Mouse (Mus musculus) CH12F3 (cell line): Measurements from ENCODE around the gene Sectm1b.
"Not testable (repeated sequence)": the region's sequence is repeated elsewhere in the genome, so short reads cannot be mapped to it uniquely, and the experiment has no call there.

Experiments used
- in situ Hi-C: fragments of 300-500 bp; cut with MboI; formaldehyde crosslinking; loops from 2 replicates; pipeline ENCODE4 v1.14.3; 2020; ENCODE audit warnings: low sequenced_read_pairs

The Sectm1b gene

GRCm38 (mm10) chr11:121075655-121076054, 12.3 kb upstream of the Sectm1b start:
- in situ Hi-C loops, result no loop called here

- in situ Hi-C loops, result not testable (repeated sequence)
Measured at GRCm38 (mm10) chr11:121069662-121070061, 6.3 kb upstream of the Sectm1b start.

- in situ Hi-C loops, result no loop called here
Measured at GRCm38 (mm10) chr11:121067895-121068294, 4.5 kb upstream of the Sectm1b start.

- in situ Hi-C loops, result no loop called here
Measured at GRCm38 (mm10) chr11:121064197-121064596, 828 bp upstream of the Sectm1b start.

- in situ Hi-C loops, result no loop called here
Measured at GRCm38 (mm10) chr11:121061615-121062014, 1.8 kb downstream of the Sectm1b start.

GRCm38 (mm10) chr11:121060401-121061067, 2.8 kb downstream of the Sectm1b start:
- in situ Hi-C loops, result not testable (repeated sequence)

GRCm38 (mm10) chr11:121059471-121059870, 3.9 kb downstream of the Sectm1b start:
- in situ Hi-C loops, result no loop called here

- in situ Hi-C loops, result no loop called here
Measured at GRCm38 (mm10) chr11:121058956-121059355, 4.4 kb downstream of the Sectm1b start.

- in situ Hi-C loops, result no loop called here
Measured at GRCm38 (mm10) chr11:121058122-121058521, 5.2 kb downstream of the Sectm1b start.

GRCm38 (mm10) chr11:121056536-121057236, 6.7 kb downstream of the Sectm1b start:
- in situ Hi-C loops, result no loop called here

- in situ Hi-C loops, result no loop called here
Measured at GRCm38 (mm10) chr11:121053536-121053935, 9.8 kb downstream of the Sectm1b start.

- in situ Hi-C loops, result no loop called here
Measured at GRCm38 (mm10) chr11:121052387-121052786, 11.0 kb downstream of the Sectm1b start.

- in situ Hi-C loops, result no loop called here
Measured at GRCm38 (mm10) chr11:121051793-121052192, 11.6 kb downstream of the Sectm1b start.

- in situ Hi-C loops, result no loop called here
Measured at GRCm38 (mm10) chr11:121049840-121050239, 13.5 kb downstream of the Sectm1b start.

GRCm38 (mm10) chr11:121047826-121048399, 15.5 kb downstream of the Sectm1b start:
- in situ Hi-C loops, result no loop called here

- in situ Hi-C loops, result no loop called here
Measured at GRCm38 (mm10) chr11:121045286-121045685, 18.1 kb downstream of the Sectm1b start.

- in situ Hi-C loops, result not testable (repeated sequence)
Measured at GRCm38 (mm10) chr11:121043025-121043424, 20.3 kb downstream of the Sectm1b start.

GRCm38 (mm10) chr11:121042480-121042879, 20.9 kb downstream of the Sectm1b start:
- in situ Hi-C loops, result no loop called here

GRCm38 (mm10) chr11:121041636-121042035, 21.7 kb downstream of the Sectm1b start:
- in situ Hi-C loops, result no loop called here

GRCm38 (mm10) chr11:121041212-121041611, 22.2 kb downstream of the Sectm1b start:
- in situ Hi-C loops, result no loop called here

GRCm38 (mm10) chr11:121039302-121039701, 24.1 kb downstream of the Sectm1b start, which contains the start of gene Cd7:
TSS of gene Cd7 (minus strand) at chr11:121039418.
- in situ Hi-C loops, result no loop called here
